ENCODE assay signal across 9 mouse cellular contexts in genomic region chr15:97606630-97607381, GRCm38 (mm10).
DNase-seq lines count a peak whose midpoint lies in the region; ATAC-seq lines count a peak whose summit lies in the region.
"Had no signal": no experiment of that assay in that cellular context is flagged by ENCODE, and none has a peak within 500 bp of the region (broad histone marks: within the 10 kb centered on the region; RNA-seq: fewer than 3 reads in every experiment).

No protein-coding gene starts in this region.

- intact Hi-C loops in heart, postnatal 36 days (cut with DNase I): no loop called here

- H3K27ac ChIP-seq in heart, embryonic 10.5 days: 0 out of 2 replicates have a peak overlapping the region, but pooled peaks have one; percentile 29
- H3K27ac ChIP-seq in brown adipose tissue, adult 24 weeks (replicated peaks; ENCODE audit: low read depth, low read length): peak overlapping the region; percentile 41
- H3K27ac ChIP-seq in forebrain, embryonic 14.5 days (ENCODE audit: low read depth, low read length): peak overlapping the region; percentile 86
- peak overlapping the region; percentile 27; the same call in 1 of the 2 replicates for H3K27ac ChIP-seq in intestine, embryonic 16.5 days (ENCODE audit: low read length)
- H3K27ac ChIP-seq in limb, embryonic 12.5 days: no peak overlapping the region

- DNase-seq in heart, embryonic 10.5 days (ENCODE audit: low spot score): no peak
- no peak for DNase-seq in heart, postnatal 36 days
- peak; percentile 91 for DNase-seq in forebrain, embryonic 14.5 days (ENCODE audit: low spot score)
- peak; percentile 63 for DNase-seq in naive thymus-derived CD4-positive, alpha-beta T cell, adult 2 months (ENCODE audit: low read depth)
- DNase-seq in testis, postnatal 14 days (ENCODE audit: low spot score): peak; percentile 52

- H3K4me3 ChIP-seq in heart, embryonic 10.5 days: peak overlapping the region; percentile 53
- H3K4me3 ChIP-seq in brown adipose tissue, adult 24 weeks (ENCODE audit: insufficient read depth, low read depth, low read length): peak overlapping the region; percentile 47
- H3K4me3 ChIP-seq in forebrain, embryonic 14.5 days (ENCODE audit: low read depth, low read length): peak overlapping the region; percentile 30
- H3K4me3 ChIP-seq in intestine, embryonic 16.5 days (ENCODE audit: low read length): peak overlapping the region; percentile 36
- peak overlapping the region; percentile 40 for H3K4me3 ChIP-seq in limb, embryonic 12.5 days (replicated peaks)

- 14% methylated on average over 25 of the region's 25 CpGs for WGBS in heart, embryonic 10.5 days
- WGBS in forebrain, embryonic 14.5 days: under 1% methylated on average over 25 of the region's 25 CpGs
- WGBS in intestine, embryonic 16.5 days: 11% methylated on average over 25 of the region's 25 CpGs
- WGBS in limb, embryonic 12.5 days: 13% methylated on average over 25 of the region's 25 CpGs

- peak overlapping the region; percentile 59 for H3K4me2 ChIP-seq in forebrain, embryonic 14.5 days (ENCODE audit: low read length)
- peak overlapping the region; percentile 63 for H3K4me2 ChIP-seq in intestine, embryonic 16.5 days (ENCODE audit: low read depth, low read length)
- peak overlapping the region; percentile 74 for H3K4me2 ChIP-seq in limb, embryonic 12.5 days

- no peaks in the 10 kb centered on the region for H3K9me3 ChIP-seq in heart, embryonic 10.5 days
- H3K9me3 ChIP-seq in forebrain, embryonic 14.5 days (replicated peaks; ENCODE audit: control insufficient read depth, low read length): no peaks in the 10 kb centered on the region; the same call in 1 of the 2 replicates
- H3K9me3 ChIP-seq in intestine, embryonic 16.5 days (ENCODE audit: control insufficient read depth, low read length): no peaks in the 10 kb centered on the region
- H3K9me3 ChIP-seq in limb, embryonic 12.5 days: no peaks in the 10 kb centered on the region

- H3K9ac ChIP-seq in forebrain, embryonic 14.5 days (ENCODE audit: low read length): peak overlapping the region; percentile 44; the same call in 1 of the 2 replicates
- H3K9ac ChIP-seq in intestine, embryonic 16.5 days (ENCODE audit: low read depth, low read length): peak overlapping the region; percentile 54
- peak overlapping the region; percentile 57 for H3K9ac ChIP-seq in limb, embryonic 12.5 days (replicated peaks)

- H3K4me1 ChIP-seq in heart, embryonic 10.5 days: peaks cover 10% of the 10 kb centered on the region
- no peaks in the 10 kb centered on the region for H3K4me1 ChIP-seq in brown adipose tissue, adult 24 weeks (ENCODE audit: control insufficient read depth, insufficient read depth, insufficient read length, low read length)
- H3K4me1 ChIP-seq in forebrain, embryonic 14.5 days (ENCODE audit: control insufficient read depth, insufficient read depth, low read length): peaks cover 4% of the 10 kb centered on the region; the same call in 1 of the 2 replicates
- peaks cover 7% of the 10 kb centered on the region; the same call in 1 of the 2 replicates for H3K4me1 ChIP-seq in intestine, embryonic 16.5 days (ENCODE audit: control insufficient read depth, insufficient read depth, low read length)
- peaks cover 6% of the 10 kb centered on the region for H3K4me1 ChIP-seq in limb, embryonic 12.5 days (replicated peaks)

- no peaks in the 10 kb centered on the region for H3K36me3 ChIP-seq in heart, embryonic 10.5 days
- no peaks in the 10 kb centered on the region for H3K36me3 ChIP-seq in forebrain, embryonic 14.5 days (ENCODE audit: control insufficient read depth, insufficient read depth, low read length)
- no peaks in the 10 kb centered on the region for H3K36me3 ChIP-seq in intestine, embryonic 16.5 days (ENCODE audit: control insufficient read depth, insufficient read depth, low read length)
- no peaks in the 10 kb centered on the region for H3K36me3 ChIP-seq in limb, embryonic 12.5 days

- no peaks in the 10 kb centered on the region; the same call in 1 of the 2 replicates for H3K27me3 ChIP-seq in heart, embryonic 10.5 days (ENCODE audit: insufficient read depth, poor library complexity, severe bottlenecking)
- no peaks in the 10 kb centered on the region for H3K27me3 ChIP-seq in forebrain, embryonic 14.5 days (replicated peaks; ENCODE audit: control insufficient read depth, insufficient read depth, low read length)
- no peaks in the 10 kb centered on the region for H3K27me3 ChIP-seq in intestine, embryonic 16.5 days (replicated peaks; ENCODE audit: control insufficient read depth, insufficient read depth, low read length)
- H3K27me3 ChIP-seq in limb, embryonic 12.5 days: no peaks in the 10 kb centered on the region
- H3K27me3 ChIP-seq: CH12.LX had no signal

- ATAC-seq in forebrain, embryonic 14.5 days: peak; percentile 83
- ATAC-seq in intestine, embryonic 16.5 days: peak; percentile 53; the same call in 1 of the 2 replicates
- no peak for ATAC-seq in limb, embryonic 12.5 days (ENCODE audit: insufficient number of reproducible peaks, insufficient read depth, low FRiP score, low TSS enrichment, low read depth)

Comparison
In these comparisons a context has a peak if more than half of its experiments do, and no peak if none do; other contexts are left out.
1. DNase-seq: peak in forebrain, embryonic 14.5 days (single experiment), naive thymus-derived CD4-positive, alpha-beta T cell, adult 2 months (single experiment) and testis, postnatal 14 days (single experiment); none in heart, embryonic 10.5 days (single experiment) and heart, postnatal 36 days (0 of 2).
2. Peak in every context shown above with its lines, with median percentiles within 50 percentile points of each other: H3K4me3 ChIP-seq, H3K4me2 ChIP-seq and H3K9ac ChIP-seq.